Mouse (Mus musculus): Measurements from ENCODE around the gene Xylt2. TPM values are rescaled to one million over a fixed set of nuclear protein-coding genes. Genes with fewer than 3 reads are reported as not detected.

The Xylt2 gene
- polyA plus RNA-seq, 1 experiment from 2014 or later, result 20.5 TPM

- no peak overlapping the region for H3K9ac ChIP-seq (replicated peaks; ENCODE audit: low read depth, low read length)
- H3K4me1 ChIP-seq (ENCODE audit: control insufficient read depth, insufficient read depth, low read length), result no peaks in the 10 kb centered on the region
- no peak overlapping the region for H3K4me2 ChIP-seq (replicated peaks; ENCODE audit: low read depth, low read length)
- H3K36me3 ChIP-seq (ENCODE audit: control insufficient read depth, insufficient read depth, low read length), result no peaks in the 10 kb centered on the region
- no peaks in the 10 kb centered on the region for H3K27me3 ChIP-seq (ENCODE audit: control insufficient read depth, insufficient read depth, low read length)
- no peak overlapping the region for H3K4me3 ChIP-seq (ENCODE audit: low read depth, low read length)
- H3K27ac ChIP-seq (ENCODE audit: low read length), result no peak overlapping the region
- no peak for ATAC-seq (ENCODE audit: insufficient number of reproducible peaks, insufficient read depth, low FRiP score, low read depth)
- no peaks in the 10 kb centered on the region for H3K9me3 ChIP-seq (ENCODE audit: control insufficient read depth, low read depth, low read length)
- 90% methylated on average over 2 of the region's 2 CpGs for WGBS
Observed at GRCm38 (mm10) chr11:94617646-94618045, 59.7 kb downstream of the Xylt2 start.

- no peaks in the 10 kb centered on the region for H3K9me3 ChIP-seq (ENCODE audit: control insufficient read depth, low read depth, low read length)
- no peaks in the 10 kb centered on the region for H3K27me3 ChIP-seq (ENCODE audit: control insufficient read depth, insufficient read depth, low read length)
- H3K27ac ChIP-seq (ENCODE audit: low read length), result no peak overlapping the region
- H3K4me2 ChIP-seq (replicated peaks; ENCODE audit: low read depth, low read length), result no peak overlapping the region
- no peaks in the 10 kb centered on the region for H3K36me3 ChIP-seq (ENCODE audit: control insufficient read depth, insufficient read depth, low read length)
- H3K4me3 ChIP-seq (ENCODE audit: low read depth, low read length), result no peak overlapping the region
- ATAC-seq (ENCODE audit: insufficient number of reproducible peaks, insufficient read depth, low FRiP score, low read depth), result no peak
- no peaks in the 10 kb centered on the region for H3K4me1 ChIP-seq (ENCODE audit: control insufficient read depth, insufficient read depth, low read length)
- WGBS, result 35% methylated on average over 4 of the region's 4 CpGs
- no peak overlapping the region for H3K9ac ChIP-seq (replicated peaks; ENCODE audit: low read depth, low read length)
Observed at GRCm38 (mm10) chr11:94615494-94615893, 61.8 kb downstream of the Xylt2 start.

- Histone ChIP-seq H3K4me2 (replicated peaks; ENCODE audit: low read depth, low read length) (no peak overlapping the region), H3K4me3 (ENCODE audit: low read depth, low read length) (no peak overlapping the region), H3K9ac (replicated peaks; ENCODE audit: low read depth, low read length) (no peak overlapping the region), H3K27ac (ENCODE audit: low read length) (no peak overlapping the region), H3K27me3 (ENCODE audit: control insufficient read depth, insufficient read depth, low read length) (no peaks in the 10 kb centered on the region), H3K4me1 (ENCODE audit: control insufficient read depth, insufficient read depth, low read length) (no peaks in the 10 kb centered on the region), H3K36me3 (ENCODE audit: control insufficient read depth, insufficient read depth, low read length) (no peaks in the 10 kb centered on the region), H3K9me3 (ENCODE audit: control insufficient read depth, low read depth, low read length) (no peaks in the 10 kb centered on the region)
- WGBS, result 74% methylated on average over 4 of the region's 4 CpGs
- no peak for ATAC-seq (ENCODE audit: insufficient number of reproducible peaks, insufficient read depth, low FRiP score, low read depth)
Observed at GRCm38 (mm10) chr11:94614603-94615002, 62.7 kb downstream of the Xylt2 start.

Other genes starting within 250 kb of the Xylt2 start
- 13.5 and 17.6 TPM in 2 replicates for gene Cacna1g, start 203.3 kb downstream of the Xylt2 start, polyA plus RNA-seq (2014; fragmentation: Nextera tagmentation; extraction: Ambion mirVana)
- 0.13 and 0.48 TPM in 2 replicates for gene Spata20, start 191.3 kb downstream of the Xylt2 start, polyA plus RNA-seq (2014; fragmentation: Nextera tagmentation; extraction: Ambion mirVana)
- gene Epn3, start 177.5 kb downstream of the Xylt2 start, polyA plus RNA-seq (2014; fragmentation: Nextera tagmentation; extraction: Ambion mirVana), result 7.5 and 11.1 TPM in 2 replicates
- 1.6 and 2.1 TPM in 2 replicates for gene Mycbpap, start 155.8 kb downstream of the Xylt2 start, polyA plus RNA-seq (2014; fragmentation: Nextera tagmentation; extraction: Ambion mirVana)
- gene Rsad1, start 128.3 kb downstream of the Xylt2 start, polyA plus RNA-seq (2014; fragmentation: Nextera tagmentation; extraction: Ambion mirVana), result 3.1 and 3.4 TPM in 2 replicates
- gene Chad, start 112.5 kb downstream of the Xylt2 start, polyA plus RNA-seq (2014; fragmentation: Nextera tagmentation; extraction: Ambion mirVana), result 5.0 and 7.1 TPM in 2 replicates
- gene Acsf2, start 75.6 kb downstream of the Xylt2 start, polyA plus RNA-seq (2014; fragmentation: Nextera tagmentation; extraction: Ambion mirVana), result 7.1 and 9.3 TPM in 2 replicates
- gene Lrrc59, start 47.7 kb downstream of the Xylt2 start, polyA plus RNA-seq (2014; fragmentation: Nextera tagmentation; extraction: Ambion mirVana), result 147 and 157 TPM in 2 replicates
- 148 and 149 TPM in 2 replicates for gene Mrpl27, start 23.7 kb downstream of the Xylt2 start, polyA plus RNA-seq (2014; fragmentation: Nextera tagmentation; extraction: Ambion mirVana)
- gene Eme1, start 23.6 kb downstream of the Xylt2 start, polyA plus RNA-seq (2014; fragmentation: Nextera tagmentation; extraction: Ambion mirVana), result 20.7 and 20.9 TPM in 2 replicates
- 2.3 and 2.9 TPM in 2 replicates for gene Gm11541, start 27.0 kb upstream of the Xylt2 start, polyA plus RNA-seq (2014; fragmentation: Nextera tagmentation; extraction: Ambion mirVana)
- not detected in 2 replicates for gene Cdc34b, start 64.3 kb upstream of the Xylt2 start, polyA plus RNA-seq (2014; fragmentation: Nextera tagmentation; extraction: Ambion mirVana)
- not detected in 2 replicates for gene Tmem92, start 105.2 kb upstream of the Xylt2 start, polyA plus RNA-seq (2014; fragmentation: Nextera tagmentation; extraction: Ambion mirVana)